Mouse (Mus musculus): ENCODE data around the gene Pnma1.
A peak's percentile ranks its signal among the peaks of the same experiment; 100 is the strongest.

Pnma1 gene

DNA sequence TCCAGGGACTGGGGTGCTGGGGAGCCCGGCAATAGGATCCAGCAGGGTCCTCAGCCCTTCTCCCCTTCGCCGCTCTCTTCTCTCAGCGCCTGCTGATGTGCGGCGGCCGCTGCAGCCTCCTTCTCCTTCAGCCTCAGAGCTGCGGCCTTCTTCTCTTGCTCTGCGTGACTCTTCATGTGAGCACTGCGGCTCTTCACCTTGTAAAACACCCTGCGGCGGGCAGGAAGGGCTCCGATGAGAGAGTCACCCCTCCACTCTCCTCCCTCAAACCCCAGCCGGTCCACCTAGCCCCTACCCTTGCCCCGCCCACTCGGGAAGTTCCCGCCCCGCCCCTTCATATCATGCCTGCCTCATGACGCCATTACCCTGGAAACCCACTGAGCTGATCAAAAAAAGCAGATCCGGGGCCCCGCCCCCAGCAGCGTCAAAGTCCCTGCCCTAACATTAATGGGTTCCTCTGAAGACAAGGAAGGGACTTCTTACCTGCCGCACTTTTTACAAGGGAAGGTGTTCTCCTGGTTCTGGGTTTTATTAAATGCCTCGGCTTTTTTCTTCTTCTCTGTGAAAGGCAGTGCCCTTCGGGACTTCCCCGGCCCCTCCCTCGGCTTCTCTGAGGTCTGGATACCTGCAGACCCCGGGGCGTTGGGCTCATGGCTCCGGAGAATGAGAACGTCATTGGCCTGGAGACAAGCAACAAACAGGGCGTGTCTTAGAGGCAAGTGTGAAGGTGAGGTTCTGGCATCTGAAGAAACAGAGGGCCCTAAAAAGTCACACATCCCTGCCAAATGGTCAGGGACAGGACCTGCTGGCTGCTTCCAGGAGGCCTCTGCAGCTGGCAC, 4.3 kb upstream of the Pnma1 start:
- no peak for DNase-seq

- no peak for DNase-seq
Measured at GRCm38 (mm10) chr12:84151911-84152310, 3.6 kb upstream of the Pnma1 start.

- DNase-seq, result no peak
Measured at GRCm38 (mm10) chr12:84150976-84151375, 2.7 kb upstream of the Pnma1 start.

DNA sequence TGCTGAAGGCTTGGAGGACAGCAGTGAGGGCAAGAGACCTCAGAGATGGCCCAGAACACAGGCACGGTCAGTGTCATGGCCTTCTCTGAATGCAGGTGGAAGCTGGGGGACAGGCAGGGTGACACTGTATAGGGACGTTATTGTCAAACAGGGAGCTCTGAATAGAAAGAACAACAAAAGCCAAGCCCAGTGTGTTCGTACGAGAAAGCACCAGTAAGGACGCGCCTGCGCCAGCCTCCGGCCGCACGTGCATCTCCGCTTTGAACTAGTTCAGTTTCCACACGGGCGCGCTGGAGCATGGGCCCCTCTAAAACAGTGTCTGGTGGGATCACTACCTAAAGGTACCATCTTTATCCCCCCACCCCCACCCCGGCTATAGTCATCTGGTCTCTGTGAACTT, 1.7 kb upstream of the Pnma1 start:
- DNase-seq, result no peak

DNA sequence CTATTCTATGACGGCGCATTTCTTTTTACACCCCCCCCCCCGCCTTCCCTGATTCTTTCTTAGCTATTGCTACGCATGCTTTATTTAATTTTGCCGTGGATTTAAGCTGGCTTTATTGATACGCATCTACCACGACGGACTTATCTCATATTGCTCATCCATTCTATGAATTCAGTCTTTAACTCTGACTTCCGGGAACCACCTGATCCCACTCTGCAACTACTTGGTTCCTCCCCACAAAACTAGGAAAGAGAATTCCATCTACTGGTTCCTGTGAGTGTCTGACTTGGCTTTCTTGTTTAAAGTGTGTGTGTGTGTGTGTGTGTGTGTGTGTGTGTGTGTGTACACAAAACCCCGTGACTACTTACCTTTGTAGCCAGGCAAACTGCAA, 328 bp upstream of the Pnma1 start:
- no peak for DNase-seq

- DNase-seq, result no peak
Measured at GRCm38 (mm10) chr12:84142281-84143050, 5.8 kb downstream of the Pnma1 start.

DNA sequence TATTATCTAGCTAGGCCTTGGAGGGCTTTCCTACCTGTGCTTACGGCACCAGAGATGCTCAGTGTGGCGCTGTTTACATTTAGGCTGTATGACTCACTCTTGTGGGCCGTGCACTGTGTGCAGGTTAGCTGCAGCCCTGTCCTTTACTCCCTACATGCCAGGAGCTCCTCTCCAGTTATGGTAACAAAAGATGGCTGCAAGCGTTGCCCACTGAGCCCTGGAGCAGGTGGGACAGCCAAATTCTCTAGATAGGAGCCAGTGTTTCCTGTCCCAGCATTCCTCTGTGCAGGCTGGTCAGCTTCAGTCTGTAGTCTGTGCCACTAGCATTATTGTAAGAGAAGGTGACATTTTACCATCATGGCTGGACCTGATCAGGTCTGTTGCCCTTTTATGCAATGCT, 7.0 kb downstream of the Pnma1 start:
- DNase-seq, result no peak

GRCm38 (mm10) chr12:84140135-84140534, 8.2 kb downstream of the Pnma1 start:
- no peak for DNase-seq

- no peak for DNase-seq
Measured at GRCm38 (mm10) chr12:84137131-84137530, 11.2 kb downstream of the Pnma1 start.

- peak in 1 of 2 experiments; percentile 58 for DNase-seq
Measured at GRCm38 (mm10) chr12:84132265-84132664, 16.0 kb downstream of the Pnma1 start.

DNA sequence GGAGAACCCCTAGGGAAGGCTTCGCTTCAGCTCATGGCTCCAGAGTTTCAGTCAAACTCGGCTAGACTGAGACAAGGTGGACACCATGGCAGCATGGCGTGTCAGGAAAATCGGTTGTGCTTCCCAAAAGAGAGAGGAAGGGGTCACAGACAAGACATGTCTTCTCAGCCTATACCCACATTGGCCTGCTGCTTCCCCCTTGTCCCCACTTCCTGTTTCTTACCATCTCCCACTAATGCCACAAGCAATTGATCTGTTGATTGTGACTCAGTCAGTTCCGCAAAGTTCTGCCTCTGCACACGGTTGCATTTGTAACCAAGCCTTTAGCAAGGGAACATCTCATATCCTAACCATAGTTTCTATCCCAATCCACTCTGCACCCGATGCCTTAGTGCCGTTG, 18.4 kb downstream of the Pnma1 start:
- DNase-seq, result no peak

GRCm38 (mm10) chr12:84128576-84128975, 19.7 kb downstream of the Pnma1 start:
- no peak for DNase-seq

- DNase-seq, result no peak
Measured at GRCm38 (mm10) chr12:84126899-84127298, 21.4 kb downstream of the Pnma1 start.

- DNase-seq, result no peak
Measured at GRCm38 (mm10) chr12:84125892-84126291, 22.4 kb downstream of the Pnma1 start.

GRCm38 (mm10) chr12:84119584-84119983, 28.7 kb downstream of the Pnma1 start:
- no peak for DNase-seq

GRCm38 (mm10) chr12:84114153-84114994, 33.9 kb downstream of the Pnma1 start, which contains the start of gene Dnal1:
TSS of gene Dnal1 (plus strand) at chr12:84114366.
- peak; percentile 92 for DNase-seq

DNA sequence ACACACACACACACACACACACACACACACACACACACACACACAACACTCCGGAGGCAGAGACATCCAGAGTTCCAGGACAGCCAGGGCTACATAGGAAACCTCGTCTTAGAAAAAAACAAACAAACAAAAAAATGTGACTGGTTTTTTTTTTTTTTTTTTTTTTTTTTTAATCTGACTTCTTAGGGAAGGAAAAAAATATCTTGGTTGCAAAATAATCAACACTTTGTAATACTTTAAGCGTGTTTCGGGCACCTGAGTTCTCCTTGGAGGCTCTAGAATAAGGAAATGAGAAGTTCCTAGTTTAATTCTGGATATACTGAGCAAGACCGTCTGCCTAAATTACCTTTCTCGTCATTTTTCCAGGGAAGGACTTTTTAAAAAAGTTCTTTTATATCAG, 34.6 kb downstream of the Pnma1 start:
- no peak for DNase-seq

- no peak for DNase-seq
Measured at GRCm38 (mm10) chr12:84110814-84111213, 37.5 kb downstream of the Pnma1 start.

DNA sequence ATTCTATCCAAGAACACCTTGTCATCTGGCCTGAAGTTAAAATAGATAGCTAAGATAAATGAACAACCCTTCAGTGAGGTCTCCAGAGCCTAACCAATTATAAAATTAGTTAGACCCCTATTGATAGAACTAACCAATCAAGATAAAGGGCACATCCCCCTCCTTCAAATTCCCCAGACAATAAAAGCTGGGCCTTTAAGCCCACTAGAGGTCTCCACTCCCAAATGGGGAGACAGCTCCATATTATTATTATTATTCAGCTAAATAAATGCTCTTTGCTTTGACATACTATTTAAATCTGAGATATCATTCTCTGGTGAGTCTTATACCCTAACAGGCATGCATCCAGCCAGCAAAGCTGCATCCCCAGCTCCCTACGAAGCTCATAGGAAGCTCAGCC, 38.4 kb downstream of the Pnma1 start:
- no peak for DNase-seq

DNA sequence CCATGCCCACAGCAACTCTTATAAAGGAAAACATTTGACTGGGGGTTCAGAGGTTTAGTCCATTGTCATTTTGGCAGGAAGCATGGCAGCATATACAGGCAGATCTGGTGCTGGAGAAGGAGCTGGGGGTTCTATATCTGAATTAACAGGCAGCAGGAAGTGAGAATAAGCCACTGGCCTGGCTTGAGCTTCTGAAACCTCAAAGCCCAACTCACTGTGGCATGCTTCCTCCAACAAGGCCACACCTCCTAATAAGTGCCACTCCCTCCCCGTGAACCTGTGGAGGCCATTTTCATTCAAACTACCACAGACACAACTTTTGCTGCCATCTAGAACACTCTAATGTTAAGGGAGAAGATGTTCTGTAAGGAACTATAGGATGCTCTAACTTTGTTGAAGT, 40.6 kb downstream of the Pnma1 start:
- DNase-seq, result no peak

DNA sequence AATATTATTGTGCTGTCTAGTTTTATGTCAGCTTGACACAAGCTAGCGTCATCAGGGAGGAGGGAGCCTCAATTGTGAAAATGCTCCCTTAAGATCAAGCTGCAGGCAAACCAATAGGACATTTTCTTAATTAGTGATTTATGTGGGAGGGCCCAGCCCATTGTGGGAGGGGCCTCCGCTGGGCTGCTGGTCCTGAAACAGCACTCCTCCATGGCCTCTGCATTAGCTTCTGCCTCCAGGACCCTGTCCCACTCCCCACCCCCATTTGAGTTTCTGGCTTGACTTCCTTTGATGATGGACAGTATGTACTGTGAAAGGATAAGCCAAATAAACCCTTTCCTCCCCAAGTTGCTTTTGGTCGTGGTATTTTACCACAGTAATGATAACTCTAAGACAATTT, 41.3 kb downstream of the Pnma1 start:
- DNase-seq, result no peak

DNA sequence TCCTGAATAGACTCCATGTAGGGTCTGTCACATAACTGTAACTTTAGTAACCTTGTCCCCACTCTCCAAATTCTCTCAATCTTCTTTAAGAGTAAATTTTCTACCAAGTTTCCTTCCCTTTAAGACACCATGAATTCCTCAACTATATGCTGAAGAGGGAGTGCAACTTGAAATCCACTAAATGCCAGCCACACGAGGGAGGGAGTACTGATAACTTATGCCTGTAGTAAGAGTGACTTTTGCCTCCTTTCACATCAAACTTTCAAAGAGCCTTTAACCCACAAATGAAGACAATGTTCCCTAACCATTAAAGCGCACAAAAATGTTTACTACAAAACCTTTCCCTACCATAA, 46.8 kb downstream of the Pnma1 start:
- no peak for DNase-seq

Data from cerebellum, postnatal 14 days (tissue).